Mouse (Mus musculus): ENCODE data around the gene Cdk14.

- no peak for TF ChIP-seq CTCF (IDR thresholded peaks at IDR 0.05; ENCODE audit: low read depth)
- no peak for TF ChIP-seq EP300 (IDR thresholded peaks at IDR 0.05; ENCODE audit: low read depth)
Observed at GRCm38 (mm10) chr5:5007489-5008152, 412.5 kb downstream of the Cdk14 start.
